Mouse (Mus musculus) olfactory bulb, adult 2 months (tissue): ENCODE data around the gene Ccdc22. TPM values are rescaled to one million over a fixed set of nuclear protein-coding genes. Genes with fewer than 3 reads are reported as not detected.

Experiments
- H3K27ac ChIP-seq: fragments of 200-500 bp; 2 replicates; pipeline ENCODE4 v1.5.1; 2012; ENCODE audit warnings: low read depth, low read length; ENCODE audit not compliant: insufficient read depth
- H3K4me1 ChIP-seq: fragments of 200-500 bp; 2 replicates; pipeline ENCODE4 v1.6.1; 2012; ENCODE audit warnings: low read length; ENCODE audit not compliant: control insufficient read depth, insufficient read depth
- H3K4me3 ChIP-seq: fragments of 200-500 bp; 2 replicates; pipeline ENCODE4 v1.5.1; 2012; ENCODE audit warnings: mild to moderate bottlenecking, low read depth, low read length, moderate library complexity; ENCODE audit not compliant: insufficient read depth
- CTCF ChIP-seq: fragments of 200-500 bp; IDR thresholded peaks from 2 replicates; pipeline ENCODE4 v1.5.1; 2012; ENCODE audit warnings: low read depth, mild to moderate bottlenecking, low read length, moderate library complexity; ENCODE audit not compliant: insufficient read depth
- POLR2A ChIP-seq: fragments of 200-500 bp; IDR thresholded peaks from 2 replicates; pipeline ENCODE4 v1.6.1; 2012; ENCODE audit warnings: mild to moderate bottlenecking, low read depth, low read length, moderate library complexity; ENCODE audit not compliant: insufficient read depth
- WGBS: fragments of 180-500 bp; shearing (Covaris S2); methylation state at CpG from one replicate; pipeline ENCODE4 v1.1.7; 2018; 5-methylcytosine and 5-hydroxymethylcytosine counted together
- polyA plus RNA-seq: library from polyadenylated mRNA; stranded (reverse); fragments of >200 nt; gene quantifications from 2 replicates; pipeline ENCODE4 v1.2.4, GENCODE M21; 2012; ENCODE audit warnings: low replicate concordance; ENCODE audit not compliant: missing spikeins, insufficient read depth, insufficient read length

The Ccdc22 gene
- polyA plus RNA-seq, 1 experiment, result not detected

DNA sequence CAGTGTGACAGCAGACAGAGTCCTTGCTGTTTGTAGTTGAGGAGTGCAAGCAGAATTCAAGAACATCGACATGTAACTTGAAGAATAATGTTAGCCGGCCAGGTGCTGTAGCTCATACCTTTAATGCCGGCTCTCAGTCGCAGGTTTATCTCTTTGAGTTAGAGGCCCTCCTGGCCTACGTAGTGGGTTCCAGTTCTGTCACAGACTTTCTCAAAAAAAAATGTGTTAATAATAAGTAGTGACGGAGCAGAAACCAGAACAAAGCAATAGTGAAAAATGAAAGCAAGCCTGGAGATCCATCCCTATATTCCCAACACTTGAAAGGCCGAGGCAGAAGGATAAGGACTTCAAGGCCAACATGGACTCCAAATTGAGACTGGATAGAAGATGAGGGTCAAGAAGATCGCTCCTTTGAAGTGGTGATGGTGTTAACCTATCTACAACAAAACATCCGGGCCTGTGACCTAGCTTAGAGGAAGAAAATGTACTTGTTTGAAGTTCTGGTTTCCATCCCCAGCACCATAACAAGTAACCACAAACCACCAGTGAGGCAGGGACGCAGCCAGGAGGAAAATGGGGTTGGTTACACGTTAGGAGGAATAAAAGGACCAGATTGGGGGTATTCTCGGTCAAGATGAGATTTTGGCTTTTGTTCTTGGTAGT lies 12.7 kb upstream of the Ccdc22 start:
- H3K27ac ChIP-seq, result no peak overlapping the region
- TF ChIP-seq CTCF (no peak), POLR2A (no peak)
- H3K4me3 ChIP-seq, result no peak overlapping the region
- WGBS, result 87% methylated on average over 12 of the region's 12 CpGs
- H3K4me1 ChIP-seq, result no peaks in the 10 kb centered on the region

DNA sequence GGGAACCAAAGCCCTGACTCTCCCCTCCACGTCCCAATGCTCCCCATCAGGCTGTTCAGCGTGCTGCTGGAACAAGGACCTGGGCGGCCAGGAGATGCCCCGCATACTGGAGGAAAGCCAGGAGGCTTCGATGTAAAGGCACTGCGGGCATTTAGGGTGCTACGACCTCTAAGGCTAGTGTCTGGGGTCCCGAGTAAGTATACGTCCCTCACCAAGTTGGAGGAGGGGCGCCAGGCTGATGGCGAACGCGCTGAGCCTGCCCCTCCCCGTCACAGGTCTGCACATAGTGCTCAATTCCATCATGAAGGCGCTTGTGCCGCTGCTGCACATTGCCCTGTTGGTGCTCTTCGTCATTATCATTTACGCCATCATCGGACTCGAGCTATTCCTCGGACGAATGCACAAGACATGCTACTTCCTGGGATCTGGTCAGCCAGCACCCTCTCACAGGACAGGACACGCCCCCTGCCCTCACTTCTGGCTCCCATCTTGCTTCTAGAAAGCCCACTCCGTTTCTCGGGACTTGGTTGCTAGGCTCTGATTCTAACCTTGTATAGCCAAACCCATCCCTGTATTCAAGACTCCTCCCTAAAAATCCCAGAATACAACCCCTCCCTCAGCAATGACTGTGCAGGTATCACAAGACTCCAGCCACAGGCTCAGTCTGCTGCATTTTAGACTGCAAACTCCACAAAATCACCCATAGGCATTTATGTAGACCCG lies 5.4 kb upstream of the Ccdc22 start:
- Histone ChIP-seq H3K4me1 (peaks cover 6% of the 10 kb centered on the region), H3K27ac (no peak overlapping the region), H3K4me3 (peak overlapping the region; percentile 54)
- TF ChIP-seq CTCF (no peak), POLR2A (no peak)
- WGBS, result 23% methylated on average over 26 of the region's 26 CpGs

DNA sequence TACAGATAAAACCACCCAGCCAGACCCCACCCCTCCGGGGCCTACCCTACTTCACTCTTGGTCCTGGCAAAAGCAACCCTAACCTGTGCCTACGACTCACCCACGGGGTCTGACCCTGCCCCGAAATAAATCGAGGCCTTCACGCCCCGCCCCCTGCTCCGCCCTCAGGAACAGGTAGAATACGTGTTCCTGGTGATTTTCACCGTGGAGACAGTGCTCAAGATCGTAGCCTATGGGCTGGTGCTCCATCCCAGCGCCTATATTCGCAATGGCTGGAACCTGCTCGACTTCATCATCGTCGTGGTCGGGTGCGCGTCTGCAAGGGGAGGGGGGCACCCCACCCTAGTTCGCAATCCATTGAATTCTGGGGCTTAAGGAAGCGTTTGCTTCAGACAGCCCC lies 4.7 kb upstream of the Ccdc22 start:
- whole genome bisulfite sequencing, result 22% methylated on average over 21 of the region's 21 CpGs
- TF ChIP-seq POLR2A (no peak), CTCF (no peak)
- Histone ChIP-seq H3K4me1 (peaks cover 6% of the 10 kb centered on the region), H3K27ac (no peak overlapping the region), H3K4me3 (peak overlapping the region; percentile 54)

DNA sequence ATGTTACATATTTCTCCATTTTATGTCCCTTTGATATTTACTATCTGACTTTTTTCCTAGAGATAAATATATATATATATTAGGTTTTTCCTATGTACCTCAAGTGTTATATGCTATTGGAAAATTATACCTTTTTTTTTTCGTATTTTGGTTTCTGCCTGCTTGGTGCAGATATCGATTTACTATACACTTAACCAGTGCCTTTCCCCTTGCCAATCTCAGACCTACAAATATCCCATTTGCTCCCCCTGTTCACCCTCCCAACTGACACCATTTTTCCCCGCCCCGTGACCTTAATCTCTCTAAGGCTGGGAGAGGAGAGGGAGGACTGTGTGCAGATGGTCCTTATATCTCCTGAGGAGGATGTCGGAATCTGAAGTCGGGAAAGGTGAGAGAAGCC lies 1.5 kb upstream of the Ccdc22 start, which contains the start of gene Cacna1f:
Gene Cacna1f, plus strand, starts transcription at position 301 of the 400 bp plus-strand sequence.
- H3K27ac ChIP-seq, result no peak within 1 kb of the TSS
- WGBS, result 74% methylated on average over 6 of the region's 6 CpGs
- no peak within 1 kb of the TSS for H3K4me3 ChIP-seq
- peaks cover 10% of the 10 kb centered on the region for H3K4me1 ChIP-seq
- TF ChIP-seq CTCF (no peak), POLR2A (no peak)

DNA sequence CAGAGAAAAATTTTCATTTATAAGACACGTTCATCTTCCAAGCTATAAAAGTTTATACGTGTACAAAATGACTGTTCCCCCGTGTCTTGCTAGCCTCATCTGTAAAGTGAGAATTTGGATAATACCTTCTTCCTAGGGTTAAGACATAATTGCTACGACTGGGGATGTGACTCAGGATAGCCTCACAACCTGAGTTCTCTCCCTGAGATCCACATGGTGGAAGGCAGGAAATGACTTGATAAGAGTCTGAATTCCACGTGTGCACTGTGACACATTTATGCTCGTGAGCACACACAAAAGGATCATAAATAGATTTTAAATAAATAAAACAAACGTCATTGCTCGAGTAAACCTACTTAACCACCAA lies 241 bp upstream of the Ccdc22 start:
- no peak overlapping the region for H3K27ac ChIP-seq
- H3K4me1 ChIP-seq, result peaks cover 8% of the 10 kb centered on the region; the same call in 1 of the 2 replicates
- no peak for TF ChIP-seq POLR2A
- TF ChIP-seq CTCF, result no peak
- H3K4me3 ChIP-seq, result no peak overlapping the region
- WGBS, result 33% methylated on average over 8 of the region's 8 CpGs

DNA sequence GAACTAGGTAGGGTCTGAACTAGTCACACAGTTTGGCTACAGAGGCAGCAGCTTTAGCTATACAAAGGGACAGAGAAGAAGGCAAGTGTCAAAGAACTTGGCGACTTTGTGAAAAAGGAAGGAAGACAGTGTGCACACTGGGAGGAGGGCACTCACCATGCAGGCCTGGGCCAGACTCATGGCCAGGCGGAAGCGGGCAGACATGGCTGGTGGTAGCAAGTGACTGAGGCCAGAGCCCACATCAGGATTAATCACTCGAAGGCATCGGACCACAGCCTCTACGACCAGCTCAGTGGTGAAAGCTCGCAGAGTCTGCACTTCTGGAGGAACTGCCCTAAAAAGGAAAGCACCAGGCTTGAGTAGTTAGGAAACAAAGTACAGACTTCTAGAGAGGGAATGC lies 1.3 kb downstream of the Ccdc22 start:
- WGBS, result 86% methylated on average over 7 of the region's 7 CpGs
- TF ChIP-seq CTCF, result no peak
- TF ChIP-seq POLR2A, result no peak
- Histone ChIP-seq H3K27ac (no peak overlapping the region), H3K4me3 (no peak overlapping the region), H3K4me1 (peaks cover 4% of the 10 kb centered on the region; the same call in 1 of the 2 replicates)

DNA sequence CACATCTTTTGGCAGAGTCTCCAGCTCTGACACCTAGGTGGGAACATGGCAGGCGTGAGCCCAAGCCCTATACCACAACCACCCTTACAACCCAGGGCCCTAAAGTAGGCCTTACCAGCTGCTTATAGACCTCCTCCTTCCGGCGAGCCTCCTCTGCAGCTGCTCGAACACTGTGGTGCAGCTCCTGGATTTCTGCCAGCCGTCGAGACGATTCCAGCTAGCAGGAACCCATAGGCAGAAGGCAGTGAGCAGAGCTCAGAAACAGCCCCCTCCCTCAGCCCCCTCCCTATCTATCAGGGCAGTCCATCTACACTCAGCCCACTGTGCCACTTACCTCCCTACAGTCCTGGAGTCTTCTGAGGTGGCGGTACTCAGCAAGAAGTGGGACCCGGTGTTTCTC lies 9.9 kb downstream of the Ccdc22 start:
- H3K4me1 ChIP-seq, result peaks cover 2% of the 10 kb centered on the region; the same call in 1 of the 2 replicates
- 47% methylated on average over 9 of the region's 9 CpGs for WGBS
- no peak overlapping the region for H3K4me3 ChIP-seq
- no peak for TF ChIP-seq CTCF
- TF ChIP-seq POLR2A, result no peak
- no peak overlapping the region for H3K27ac ChIP-seq

DNA sequence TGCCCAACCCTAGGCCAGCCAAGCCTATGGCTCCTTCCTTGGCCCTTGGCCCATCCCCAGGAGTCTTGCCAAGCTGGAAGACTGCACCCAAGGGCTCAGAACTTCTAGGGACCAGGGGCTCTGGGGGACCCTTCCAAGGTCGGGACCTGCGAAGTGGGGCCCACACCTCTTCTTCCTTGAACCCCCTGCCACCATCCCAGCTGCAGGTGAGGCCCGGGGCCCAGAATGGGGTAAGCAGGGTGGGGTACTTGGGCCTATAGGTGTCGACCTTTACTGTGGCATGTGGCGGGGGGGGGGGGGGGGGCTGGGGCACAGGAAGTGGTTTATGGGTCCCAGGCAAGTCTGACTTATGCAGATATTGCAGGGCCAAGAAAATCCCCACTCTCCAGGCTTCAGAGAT lies 19.0 kb downstream of the Ccdc22 start:
- Histone ChIP-seq H3K4me1 (no peaks in the 10 kb centered on the region), H3K27ac (no peak overlapping the region), H3K4me3 (no peak overlapping the region)
- TF ChIP-seq POLR2A (no peak), CTCF (no peak)
- 87% methylated on average over 3 of the region's 5 CpGs for WGBS

DNA sequence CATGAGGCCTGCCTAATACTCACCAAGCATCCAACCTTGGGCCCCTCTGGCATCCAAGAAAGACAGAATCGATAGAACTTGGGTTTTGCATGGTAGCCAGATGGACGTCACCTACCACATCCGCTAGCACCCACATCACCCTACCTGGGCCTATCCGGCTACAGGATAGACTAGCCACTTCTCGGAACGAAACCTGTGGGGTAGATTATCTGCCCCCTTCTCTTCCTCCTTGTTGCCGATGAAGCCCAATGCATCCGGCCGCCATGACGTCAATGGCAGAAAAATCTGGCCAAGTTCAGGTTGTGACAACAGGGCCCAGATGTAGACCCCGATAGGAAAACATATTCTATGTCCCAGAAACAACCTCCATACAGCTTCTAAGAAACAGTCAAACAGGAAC lies 21.4 kb downstream of the Ccdc22 start:
- H3K27ac ChIP-seq, result no peak overlapping the region
- TF ChIP-seq POLR2A (no peak), CTCF (no peak)
- WGBS, result 92% methylated on average over 11 of the region's 11 CpGs
- no peaks in the 10 kb centered on the region for H3K4me1 ChIP-seq
- no peak overlapping the region for H3K4me3 ChIP-seq
